Mouse (Mus musculus) heart, postnatal 0 days (tissue): ENCODE measurements around the gene Trip4.

Experiments
- CTCF ChIP-seq: IDR thresholded peaks from 2 replicates; pipeline ENCODE4 v1.5.1; 2016; ENCODE audit warnings: antibody characterized with exemption, control low read depth, low read depth
- EP300 ChIP-seq: IDR thresholded peaks from 2 replicates; pipeline ENCODE4 v1.6.1; 2016; ENCODE audit warnings: antibody characterized with exemption, low read depth

DNA sequence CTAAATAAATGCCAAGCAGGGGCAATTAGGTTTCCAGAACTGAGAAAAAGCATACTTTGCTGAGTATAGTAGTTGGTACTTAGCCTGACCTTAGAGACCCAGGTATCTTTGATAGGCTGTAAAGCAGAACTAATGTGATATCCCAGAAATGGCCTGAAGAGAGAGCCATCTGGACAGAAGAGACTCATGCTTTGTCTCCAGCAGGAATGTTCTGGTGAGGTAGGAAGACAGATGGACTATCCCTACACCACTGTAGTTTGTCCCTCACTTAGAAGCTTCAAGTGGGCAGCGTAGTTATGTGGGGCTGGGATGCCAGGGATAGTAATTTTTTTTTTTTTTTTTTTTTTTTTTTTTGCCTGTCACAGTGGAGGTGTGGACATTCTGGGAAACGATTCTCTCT is 5.4 kb upstream of the Trip4 start:
- TF ChIP-seq CTCF (no peak), EP300 (no peak)
